Mouse (Mus musculus) erythroblast, embryonic 14.5 days (primary cell): ENCODE results near the gene Gm26620.

Source experiments
- GATA1 ChIP-seq: IDR thresholded peaks from 2 replicates; pipeline ENCODE4 v1.6.1; 2012; ENCODE audit warnings: low read length, inconsistent platforms, mixed read lengths
- TAL1 ChIP-seq: IDR thresholded peaks from 3 replicates; pipeline ENCODE4 v1.6.1; 2012; ENCODE audit warnings: low read length, inconsistent platforms, mixed read lengths

DNA sequence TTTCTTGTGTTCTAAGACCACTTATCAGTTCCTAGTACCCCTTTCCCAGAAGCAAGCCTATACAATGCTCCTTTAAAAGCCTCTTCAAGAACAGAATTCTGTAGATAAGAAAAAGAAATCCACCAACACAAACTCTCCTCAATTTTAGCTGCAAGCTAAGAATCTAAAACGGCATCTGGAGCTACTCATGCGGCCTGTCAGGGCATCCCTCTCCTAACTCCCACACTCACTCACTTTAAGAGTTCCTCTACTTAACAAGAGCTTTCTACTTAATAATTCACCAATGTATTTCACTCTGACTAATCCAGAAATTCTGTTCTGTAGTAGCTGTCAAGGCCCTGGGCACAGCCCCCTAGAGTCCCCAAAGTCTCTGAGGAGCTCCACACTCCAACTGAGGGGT, 6.8 kb downstream of the Gm26620 start:
- TF ChIP-seq TAL1 (no peak), GATA1 (no peak)
